Mouse (Mus musculus): Measurements from ENCODE around the gene Nsg1. TPM values are rescaled to one million over a fixed set of nuclear protein-coding genes. Genes with fewer than 3 reads are reported as not detected.

The Nsg1 gene
- total RNA-seq (2014; fragmentation: Nextera tagmentation) (not detected in 2 replicates), total RNA-seq (2017) (0.98 TPM in 1 of 2 replicates, not detected in the other)

GRCm38 (mm10) chr5:38159634-38160413, at the start of gene Nsg1:
Gene Nsg1, minus strand, starts transcription at chr5:38159907.
- ATAC-seq (replicated peaks; ENCODE audit: poor library complexity, severe bottlenecking) = no peak

GRCm38 (mm10) chr5:38208985-38209384, 49.3 kb upstream of the Nsg1 start:
- 0 out of 2 replicates have a peak, but pooled peaks have one; percentile 15 for ATAC-seq (replicated peaks; ENCODE audit: poor library complexity, severe bottlenecking)

- no peak for ATAC-seq (replicated peaks; ENCODE audit: poor library complexity, severe bottlenecking)
These were observed 45.6 kb upstream of the Nsg1 start for GRCm38 (mm10) chr5:38205303-38205726.

- ATAC-seq (replicated peaks; ENCODE audit: poor library complexity, severe bottlenecking) = no peak
These were observed 40.0 kb upstream of the Nsg1 start for GRCm38 (mm10) chr5:38199686-38200085.

- peak; percentile 85 for ATAC-seq (replicated peaks; ENCODE audit: poor library complexity, severe bottlenecking)
These were observed 37.7 kb upstream of the Nsg1 start for GRCm38 (mm10) chr5:38197482-38197823.

GRCm38 (mm10) chr5:38196821-38197481, 37.2 kb upstream of the Nsg1 start:
- no peak for ATAC-seq (replicated peaks; ENCODE audit: poor library complexity, severe bottlenecking)

GRCm38 (mm10) chr5:38195941-38196340, 36.2 kb upstream of the Nsg1 start:
- no peak for ATAC-seq (replicated peaks; ENCODE audit: poor library complexity, severe bottlenecking)

- no peak for ATAC-seq (replicated peaks; ENCODE audit: poor library complexity, severe bottlenecking)
These were observed 35.2 kb upstream of the Nsg1 start for GRCm38 (mm10) chr5:38194946-38195345.

- no peak for ATAC-seq (replicated peaks; ENCODE audit: poor library complexity, severe bottlenecking)
These were observed 31.2 kb upstream of the Nsg1 start for GRCm38 (mm10) chr5:38190907-38191306.

- ATAC-seq (replicated peaks; ENCODE audit: poor library complexity, severe bottlenecking) = no peak
These were observed 27.3 kb upstream of the Nsg1 start for GRCm38 (mm10) chr5:38187006-38187405.

GRCm38 (mm10) chr5:38184688-38185285, 25.1 kb upstream of the Nsg1 start:
- ATAC-seq (replicated peaks; ENCODE audit: poor library complexity, severe bottlenecking) = no peak

- no peak for ATAC-seq (replicated peaks; ENCODE audit: poor library complexity, severe bottlenecking)
These were observed 14.7 kb upstream of the Nsg1 start for GRCm38 (mm10) chr5:38174256-38174912.

- ATAC-seq (replicated peaks; ENCODE audit: poor library complexity, severe bottlenecking) = no peak
These were observed 14.1 kb upstream of the Nsg1 start for GRCm38 (mm10) chr5:38173766-38174165.

- no peak for ATAC-seq (replicated peaks; ENCODE audit: poor library complexity, severe bottlenecking)
These were observed 8.8 kb upstream of the Nsg1 start for GRCm38 (mm10) chr5:38168497-38168896.

- peak; percentile 59 for ATAC-seq (replicated peaks; ENCODE audit: poor library complexity, severe bottlenecking)
These were observed 617 bp downstream of the Nsg1 start for GRCm38 (mm10) chr5:38158947-38159633.

GRCm38 (mm10) chr5:38158501-38158946, 1.2 kb downstream of the Nsg1 start:
- ATAC-seq (replicated peaks; ENCODE audit: poor library complexity, severe bottlenecking) = 0 out of 2 replicates have a peak, but pooled peaks have one; percentile 3

GRCm38 (mm10) chr5:38157481-38158020, 2.2 kb downstream of the Nsg1 start:
- ATAC-seq (replicated peaks; ENCODE audit: poor library complexity, severe bottlenecking) = no peak

- no peak for ATAC-seq (replicated peaks; ENCODE audit: poor library complexity, severe bottlenecking)
These were observed 6.1 kb downstream of the Nsg1 start for GRCm38 (mm10) chr5:38153636-38154035.

GRCm38 (mm10) chr5:38152201-38153108, 7.3 kb downstream of the Nsg1 start:
- ATAC-seq (replicated peaks; ENCODE audit: poor library complexity, severe bottlenecking) = no peak

Measured in granulocyte monocyte progenitor cell, adult 5-6 weeks (primary cell).